8 mouse cellular contexts compared by ENCODE assay signal in genomic region chr16:75343028-75343901, GRCm38 (mm10).
A peak's percentile ranks its signal among the peaks of the same experiment; 100 is the strongest.
DNase-seq lines count a peak whose midpoint lies in the region; ATAC-seq and TF ChIP-seq lines count a peak whose summit lies in the region.

No protein-coding gene starts in this region.

- peak; percentile 71 for DNase-seq in kidney, postnatal 0 days (ENCODE audit: low spot score)
- DNase-seq in kidney, postnatal 25 days: no peak
- peak; percentile 19 for DNase-seq in ZHBTc4 (ENCODE audit: low read depth, low spot score)
- no peak for DNase-seq in urinary bladder, postnatal 14 days (ENCODE audit: low spot score)
- DNase-seq in layer of hippocampus, adult 9-11 months: no peak
- no peak for DNase-seq in right cerebral cortex, postnatal 25 days

- no peak overlapping the region for H3K9ac ChIP-seq in kidney, postnatal 0 days (ENCODE audit: low read depth, low read length)
- no peak overlapping the region for H3K9ac ChIP-seq in forebrain, embryonic 12.5 days

- H3K9me3 ChIP-seq in kidney, postnatal 0 days (replicated peaks; ENCODE audit: low read length): no peaks in the 10 kb centered on the region
- H3K9me3 ChIP-seq in forebrain, embryonic 12.5 days: no peaks in the 10 kb centered on the region
- no peaks in the 10 kb centered on the region for H3K9me3 ChIP-seq in megakaryocyte, embryonic 14.5 days

- H3K4me3 ChIP-seq in kidney, postnatal 0 days (replicated peaks; ENCODE audit: low read depth, low read length): no peak overlapping the region
- H3K4me3 ChIP-seq in forebrain, embryonic 12.5 days (replicated peaks): no peak overlapping the region
- peak overlapping the region; percentile 87 for H3K4me3 ChIP-seq in megakaryocyte, embryonic 14.5 days (replicated peaks)

- ATAC-seq in kidney, postnatal 0 days (replicated peaks; ENCODE audit: low FRiP score, low read depth): no peak; the same call in 1 of the 2 replicates
- peak; percentile 27; the same call in 1 of the 2 replicates for ATAC-seq in forebrain, embryonic 12.5 days (ENCODE audit: low FRiP score)

- H3K27me3 ChIP-seq in kidney, postnatal 0 days (ENCODE audit: insufficient read depth, low read length): no peaks in the 10 kb centered on the region
- no peaks in the 10 kb centered on the region for H3K27me3 ChIP-seq in forebrain, embryonic 12.5 days
- H3K27me3 ChIP-seq in megakaryocyte, embryonic 14.5 days (replicated peaks): no peaks in the 10 kb centered on the region

- no peaks in the 10 kb centered on the region for H3K36me3 ChIP-seq in kidney, postnatal 0 days (ENCODE audit: insufficient read depth, low read length)
- no peaks in the 10 kb centered on the region for H3K36me3 ChIP-seq in forebrain, embryonic 12.5 days (replicated peaks)
- H3K36me3 ChIP-seq in megakaryocyte, embryonic 14.5 days (replicated peaks; ENCODE audit: low read length): no peaks in the 10 kb centered on the region

- TF ChIP-seq CTCF in kidney, postnatal 0 days (IDR thresholded peaks at IDR 0.05; ENCODE audit: low read depth): peak; percentile 72

- 29% methylated on average over 11 of the region's 11 CpGs for WGBS in kidney, postnatal 0 days
- WGBS in forebrain, embryonic 12.5 days: 51% methylated on average over 11 of the region's 11 CpGs

- no peak overlapping the region for H3K27ac ChIP-seq in kidney, postnatal 0 days
- no peak overlapping the region for H3K27ac ChIP-seq in forebrain, embryonic 12.5 days

- no peaks in the 10 kb centered on the region for H3K4me1 ChIP-seq in kidney, postnatal 0 days (replicated peaks; ENCODE audit: insufficient read depth, low read length)
- H3K4me1 ChIP-seq in forebrain, embryonic 12.5 days: no peaks in the 10 kb centered on the region
- H3K4me1 ChIP-seq in megakaryocyte, embryonic 14.5 days: peaks cover 37% of the 10 kb centered on the region

- H3K4me2 ChIP-seq in kidney, postnatal 0 days (ENCODE audit: low read length): peak overlapping the region; percentile 34
- no peak overlapping the region for H3K4me2 ChIP-seq in forebrain, embryonic 12.5 days

Comparison
In these comparisons a context has a peak if more than half of its experiments do, and no peak if none do; other contexts are left out.
1. DNase-seq: peak in kidney, postnatal 0 days (single experiment) and ZHBTc4 (single experiment); none in kidney, postnatal 25 days (0 of 2), urinary bladder, postnatal 14 days (single experiment), layer of hippocampus, adult 9-11 months (single experiment) and right cerebral cortex, postnatal 25 days (single experiment).